Mouse (Mus musculus) forebrain, embryonic 13.5 days (tissue): ENCODE measurements around the gene Siah2. TPM values are rescaled to one million over a fixed set of nuclear protein-coding genes. Genes with fewer than 3 reads are reported as not detected.

Experiments
- ATAC-seq: fragments of 200-750 bp; cut with Nextera tagmentation; 2 replicates; pipeline ENCODE4 v1.8.0; 2017
- H3K27ac ChIP-seq: fragments of 300-500 bp; sonication (generic); 2 replicates; pipeline ENCODE4 v1.5.1; 2015; ENCODE audit warnings: inconsistent platforms, mild to moderate bottlenecking, moderate library complexity
- H3K27me3 ChIP-seq: fragments of 300-500 bp; sonication (generic); 2 replicates; pipeline ENCODE4 v1.6.1; 2015; ENCODE audit warnings: mild to moderate bottlenecking, inconsistent platforms
- H3K36me3 ChIP-seq: fragments of 300-500 bp; sonication (generic); 2 replicates; pipeline ENCODE4 v1.6.1; 2015; ENCODE audit warnings: mild to moderate bottlenecking, inconsistent platforms; ENCODE audit not compliant: poor library complexity, severe bottlenecking
- H3K4me1 ChIP-seq: fragments of 300-500 bp; sonication (generic); 2 replicates; pipeline ENCODE4 v1.6.1; 2015; ENCODE audit warnings: inconsistent platforms
- H3K4me2 ChIP-seq: fragments of 300-500 bp; sonication (generic); 2 replicates; pipeline ENCODE4 v1.6.1; 2015; ENCODE audit warnings: inconsistent platforms, mild to moderate bottlenecking, moderate library complexity
- H3K4me3 ChIP-seq: fragments of 300-500 bp; sonication (generic); 2 replicates; pipeline ENCODE4 v1.5.1; 2015; ENCODE audit warnings: mild to moderate bottlenecking, inconsistent platforms
- H3K9ac ChIP-seq: fragments of 300-500 bp; sonication (generic); 2 replicates; pipeline ENCODE4 v1.6.1; 2015; ENCODE audit warnings: mild to moderate bottlenecking, inconsistent platforms
- H3K9me3 ChIP-seq: fragments of 300-500 bp; sonication (generic); replicated peaks from 2 replicates; pipeline ENCODE4 v1.6.1; 2016; ENCODE audit warnings: inconsistent platforms
- WGBS: fragments of 180-500 bp; shearing (Covaris S2); methylation state at CpG from one replicate; pipeline ENCODE4 v1.1.7; 2015; 5-methylcytosine and 5-hydroxymethylcytosine counted together
- polyA plus RNA-seq: library from polyadenylated mRNA; unstranded; fragments of >200 nt; fragmentation: Nextera tagmentation; extraction: Ambion mirVana; gene quantifications from 2 replicates; pipeline ENCODE4 v1.2.1, GENCODE M21; 2015

Gene Siah2
- polyA plus RNA-seq, 1 experiment from 2014 or later, result 5.4 TPM

DNA sequence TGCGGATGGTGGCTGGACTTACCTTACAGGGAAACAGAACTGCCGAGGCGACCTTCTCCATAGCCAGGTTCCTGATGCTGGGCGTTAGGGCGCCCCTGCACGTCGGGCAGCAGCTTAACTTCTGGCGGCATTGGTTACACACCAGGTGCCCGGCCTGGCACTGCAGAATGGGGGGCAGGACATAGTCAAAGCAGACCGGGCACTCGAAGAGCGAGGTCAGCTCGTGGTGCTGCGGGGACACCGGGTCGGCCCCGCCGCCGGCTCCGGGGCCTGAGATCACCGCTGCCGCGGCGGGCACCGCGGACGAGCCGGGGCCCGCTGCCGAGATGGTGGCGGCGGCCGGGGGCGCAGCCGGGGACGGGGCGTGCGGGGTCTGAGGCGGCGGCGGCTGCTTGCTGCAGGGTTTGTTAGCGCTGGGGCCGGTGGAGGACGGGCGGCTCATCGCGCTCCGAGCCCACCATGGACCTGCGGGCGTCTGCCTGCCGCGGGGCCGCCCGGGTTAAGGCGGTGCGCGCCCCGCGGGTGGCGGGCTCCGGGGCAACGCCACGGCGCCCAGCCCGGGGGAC, 743 bp downstream of the Siah2 start:
- WGBS, result under 1% methylated on average over 29 of the region's 65 CpGs
- no peaks in the 10 kb centered on the region for H3K36me3 ChIP-seq
- H3K27me3 ChIP-seq, result peaks cover 14% of the 10 kb centered on the region; the same call in 1 of the 2 replicates
- H3K4me2 ChIP-seq, result peak overlapping the region; percentile 92
- peak; percentile 61 for ATAC-seq
- no peaks in the 10 kb centered on the region for H3K9me3 ChIP-seq
- peaks cover 22% of the 10 kb centered on the region for H3K4me1 ChIP-seq
- peak overlapping the region; percentile 87 for H3K9ac ChIP-seq
- H3K4me3 ChIP-seq, result peak overlapping the region; percentile 78
- H3K27ac ChIP-seq, result peak overlapping the region; percentile 84

GRCm38 (mm10) chr3:58690619-58691373, 1.4 kb downstream of the Siah2 start:
- no peaks in the 10 kb centered on the region for H3K36me3 ChIP-seq
- peak overlapping the region; percentile 87 for H3K9ac ChIP-seq
- H3K4me1 ChIP-seq, result peaks cover 22% of the 10 kb centered on the region
- peak overlapping the region; percentile 78 for H3K4me3 ChIP-seq
- H3K27me3 ChIP-seq, result peaks cover 14% of the 10 kb centered on the region; the same call in 1 of the 2 replicates
- peak overlapping the region; percentile 92 for H3K4me2 ChIP-seq
- no peak overlapping the region; the same call in 1 of the 2 replicates for H3K27ac ChIP-seq
- WGBS, result under 1% methylated on average over 24 of the region's 24 CpGs
- no peaks in the 10 kb centered on the region for H3K9me3 ChIP-seq
- ATAC-seq, result peak; percentile 8; the same call in 1 of the 2 replicates

- 25% methylated on average over 3 of the region's 3 CpGs for WGBS
- Histone ChIP-seq H3K4me2 (peak overlapping the region; percentile 92; the same call in 1 of the 2 replicates), H3K27ac (no peak overlapping the region), H3K4me1 (peaks cover 22% of the 10 kb centered on the region), H3K36me3 (no peaks in the 10 kb centered on the region), H3K9ac (no peak overlapping the region), H3K9me3 (no peaks in the 10 kb centered on the region), H3K27me3 (peaks cover 14% of the 10 kb centered on the region; the same call in 1 of the 2 replicates), H3K4me3 (no peak overlapping the region; the same call in 1 of the 2 replicates)
- ATAC-seq, result no peak
These were observed 2.5 kb downstream of the Siah2 start for GRCm38 (mm10) chr3:58689721-58690120.

DNA sequence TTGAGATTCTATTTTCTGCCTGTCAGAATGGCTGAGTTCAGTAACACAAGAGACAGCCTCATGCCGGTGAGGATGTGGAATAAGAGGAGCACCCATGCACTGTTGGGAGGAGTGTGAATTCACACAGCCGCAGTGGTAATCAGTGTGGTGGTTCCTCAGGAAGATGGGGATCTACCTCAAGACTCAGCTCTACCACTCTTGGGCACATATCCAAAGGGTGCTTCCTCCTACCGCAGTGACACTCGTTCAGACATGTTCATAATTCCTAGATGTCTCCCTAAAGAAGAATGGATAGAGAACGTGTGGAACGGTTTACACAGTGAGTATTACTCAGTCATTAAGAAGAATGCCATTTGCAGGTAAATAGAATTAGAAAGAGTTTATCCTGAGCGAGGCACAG, 3.1 kb downstream of the Siah2 start:
- no peak overlapping the region for H3K4me3 ChIP-seq
- 74% methylated on average over 7 of the region's 7 CpGs for WGBS

DNA sequence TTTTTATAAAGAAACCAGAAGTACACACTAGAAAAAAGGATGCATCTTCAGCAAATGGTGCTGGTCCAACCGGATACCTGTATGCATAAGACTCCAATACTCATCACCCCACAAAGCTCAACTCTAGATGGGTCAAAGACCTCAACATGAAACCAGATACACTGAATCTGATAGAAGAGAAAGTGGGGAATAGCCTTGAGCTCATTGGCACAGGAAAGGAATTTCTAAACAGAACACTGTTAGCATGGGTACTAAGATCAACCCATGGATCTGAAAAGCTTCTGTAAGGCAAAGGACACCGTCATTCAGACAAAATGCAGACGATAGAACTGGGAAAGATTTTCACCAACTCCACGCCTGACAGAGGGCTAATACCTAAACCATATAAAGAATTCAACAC, 3.6 kb downstream of the Siah2 start:
- ATAC-seq, result no peak
- Histone ChIP-seq H3K9me3 (no peaks in the 10 kb centered on the region), H3K27ac (no peak overlapping the region), H3K9ac (no peak overlapping the region), H3K4me3 (no peak overlapping the region), H3K27me3 (0 out of 2 replicates have a peak, but pooled peaks cover 7% of the 10 kb centered on the region), H3K4me1 (peaks cover 22% of the 10 kb centered on the region), H3K4me2 (no peak overlapping the region), H3K36me3 (no peaks in the 10 kb centered on the region)
- 92% methylated on average over 4 of the region's 4 CpGs for WGBS

More for the DNA sequence above, 3.1 kb downstream of the Siah2 start:
- H3K36me3 ChIP-seq, result no peaks in the 10 kb centered on the region
- ATAC-seq, result no peak
- H3K4me2 ChIP-seq, result peak overlapping the region; percentile 92; the same call in 1 of the 2 replicates
- peaks cover 22% of the 10 kb centered on the region for H3K4me1 ChIP-seq
- peaks cover 11% of the 10 kb centered on the region; the same call in 1 of the 2 replicates for H3K27me3 ChIP-seq
- no peak overlapping the region for H3K9ac ChIP-seq
- H3K27ac ChIP-seq, result no peak overlapping the region
- no peaks in the 10 kb centered on the region for H3K9me3 ChIP-seq

- no peaks in the 10 kb centered on the region for H3K9me3 ChIP-seq
- no peak for ATAC-seq
- H3K9ac ChIP-seq, result no peak overlapping the region
- 95% methylated on average over 2 of the region's 2 CpGs for WGBS
- H3K36me3 ChIP-seq, result no peaks in the 10 kb centered on the region
- H3K27me3 ChIP-seq, result 0 out of 2 replicates have a peak, but pooled peaks cover 2% of the 10 kb centered on the region
- H3K27ac ChIP-seq, result no peak overlapping the region
- no peak overlapping the region for H3K4me3 ChIP-seq
- no peak overlapping the region for H3K4me2 ChIP-seq
- peaks cover 17% of the 10 kb centered on the region for H3K4me1 ChIP-seq
These were observed 5.3 kb downstream of the Siah2 start for GRCm38 (mm10) chr3:58686922-58687284.

DNA sequence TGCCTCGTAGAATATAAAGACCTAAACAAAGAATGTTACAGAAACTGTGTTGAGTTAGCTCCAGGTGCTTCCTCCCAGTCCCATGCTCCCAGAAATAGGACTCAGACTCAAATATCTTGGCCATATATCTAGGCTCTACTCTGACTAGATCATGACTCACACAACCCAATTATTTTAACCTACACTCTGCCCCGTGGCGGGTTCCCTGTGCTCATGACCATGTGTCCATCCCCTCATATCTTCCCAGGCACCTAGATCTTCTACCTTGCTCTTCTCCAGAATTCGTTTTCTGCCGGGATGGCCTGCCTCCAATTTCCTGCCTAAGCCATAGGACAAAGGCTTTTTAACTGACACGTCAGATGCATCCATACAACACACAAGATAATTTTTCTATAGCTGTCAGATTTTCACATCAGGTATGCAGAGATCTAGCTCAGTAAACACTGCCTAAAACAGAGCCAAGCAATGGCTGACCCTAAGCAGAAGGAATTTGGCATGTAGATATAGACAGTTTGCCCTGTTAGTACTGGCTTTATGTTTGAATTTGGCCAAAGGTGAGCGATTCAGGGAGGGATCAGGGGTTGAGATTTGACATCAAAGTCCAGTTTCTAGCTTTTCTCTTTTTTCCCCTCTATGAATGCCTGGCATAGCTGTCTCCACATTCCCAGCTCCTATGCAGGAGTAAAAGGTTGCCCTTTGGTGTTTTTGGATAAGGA, 5.8 kb downstream of the Siah2 start:
- no peak overlapping the region for H3K4me2 ChIP-seq
- H3K4me1 ChIP-seq, result peaks cover 17% of the 10 kb centered on the region
- 84% methylated on average over 7 of the region's 7 CpGs for WGBS
- H3K9ac ChIP-seq, result no peak overlapping the region
- no peak overlapping the region for H3K27ac ChIP-seq
- H3K4me3 ChIP-seq, result no peak overlapping the region
- H3K9me3 ChIP-seq, result no peaks in the 10 kb centered on the region
- no peaks in the 10 kb centered on the region for H3K36me3 ChIP-seq
- H3K27me3 ChIP-seq, result 0 out of 2 replicates have a peak, but pooled peaks cover 2% of the 10 kb centered on the region
- ATAC-seq, result no peak

- Histone ChIP-seq H3K4me3 (no peak overlapping the region), H3K27me3 (0 out of 2 replicates have a peak, but pooled peaks cover 2% of the 10 kb centered on the region), H3K27ac (no peak overlapping the region), H3K4me1 (peaks cover 15% of the 10 kb centered on the region), H3K4me2 (no peak overlapping the region), H3K9me3 (no peaks in the 10 kb centered on the region), H3K36me3 (no peaks in the 10 kb centered on the region), H3K9ac (no peak overlapping the region)
- WGBS, result 88% methylated on average over 3 of the region's 3 CpGs
- no peak for ATAC-seq
These were observed 6.8 kb downstream of the Siah2 start for GRCm38 (mm10) chr3:58685396-58685795.

GRCm38 (mm10) chr3:58683346-58683745, 8.9 kb downstream of the Siah2 start:
- Histone ChIP-seq H3K9ac (no peak overlapping the region), H3K27me3 (no peaks in the 10 kb centered on the region), H3K9me3 (no peaks in the 10 kb centered on the region), H3K36me3 (no peaks in the 10 kb centered on the region), H3K27ac (no peak overlapping the region), H3K4me3 (no peak overlapping the region), H3K4me1 (peaks cover 4% of the 10 kb centered on the region), H3K4me2 (no peak overlapping the region)
- ATAC-seq, result no peak
- 93% methylated on average over 7 of the region's 7 CpGs for WGBS

DNA sequence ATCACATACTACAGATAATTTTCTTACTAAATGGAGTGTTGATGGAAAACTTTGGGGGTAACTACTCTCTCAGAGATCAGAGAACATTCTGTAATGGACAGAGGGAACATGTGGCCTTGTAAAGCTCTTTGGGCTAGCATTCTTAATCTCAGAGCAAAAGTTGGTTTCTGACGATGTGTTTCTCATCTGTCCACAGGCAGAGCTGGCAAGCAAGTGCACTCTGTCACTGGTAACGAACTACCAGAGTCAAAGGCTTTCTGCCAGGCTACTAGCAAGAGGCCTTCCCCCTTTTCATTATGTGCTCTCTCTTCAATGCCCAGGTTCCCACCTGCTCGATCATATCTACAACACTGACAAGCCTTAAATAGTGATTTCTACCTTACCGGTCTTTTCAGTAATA, 9.9 kb downstream of the Siah2 start:
- Histone ChIP-seq H3K9ac (no peak overlapping the region), H3K4me1 (peaks cover 4% of the 10 kb centered on the region), H3K27me3 (no peaks in the 10 kb centered on the region), H3K27ac (no peak overlapping the region), H3K4me2 (no peak overlapping the region), H3K9me3 (no peaks in the 10 kb centered on the region), H3K4me3 (no peak overlapping the region), H3K36me3 (no peaks in the 10 kb centered on the region)
- ATAC-seq, result no peak
- WGBS, result 65% methylated on average over 4 of the region's 4 CpGs

DNA sequence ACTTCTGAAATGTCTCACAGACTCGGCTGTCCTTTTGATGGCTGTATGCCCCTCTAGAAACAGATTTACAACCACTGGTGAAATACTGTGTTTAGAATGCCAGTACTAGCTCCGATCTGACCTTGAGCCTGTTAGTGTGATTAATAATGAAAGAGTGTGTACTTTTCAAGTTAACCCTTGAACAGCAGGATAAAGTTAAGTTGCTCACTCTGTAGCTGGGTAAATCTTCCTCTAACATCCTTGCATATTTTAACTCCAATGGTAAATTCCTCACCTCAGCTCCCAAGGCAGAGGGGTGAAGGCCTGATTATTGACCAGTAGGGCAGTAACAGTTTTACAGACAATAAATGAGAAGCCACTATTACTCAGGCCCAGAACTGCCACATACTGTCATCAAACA, 10.4 kb downstream of the Siah2 start:
- WGBS, result 57% methylated on average over 2 of the region's 2 CpGs
- Histone ChIP-seq H3K36me3 (no peaks in the 10 kb centered on the region), H3K9ac (no peak overlapping the region), H3K27ac (no peak overlapping the region), H3K9me3 (no peaks in the 10 kb centered on the region), H3K4me1 (peaks cover 4% of the 10 kb centered on the region), H3K4me2 (no peak overlapping the region), H3K27me3 (no peaks in the 10 kb centered on the region), H3K4me3 (no peak overlapping the region)
- ATAC-seq, result no peak
